Mouse (Mus musculus) neural tube, embryonic 11.5 days (tissue): ENCODE data around the gene Ttc21a. TPM values are rescaled to one million over a fixed set of nuclear protein-coding genes. Genes with fewer than 3 reads are reported as not detected.

Experiments
- ATAC-seq: fragments of 200-750 bp; cut with Nextera tagmentation; 2 replicates; pipeline ENCODE4 v1.8.0; 2017; ENCODE audit warnings: moderate number of reproducible peaks, mild to moderate bottlenecking, moderate TSS enrichment, moderate library complexity; ENCODE audit not compliant: insufficient read depth, low FRiP score, low TSS enrichment
- DNase-seq: peaks from one replicate; pipeline ENCODE4 v3.0.0-alpha.2; 2015; ENCODE audit warnings: low spot score
- H3K27ac ChIP-seq: fragments of 300-500 bp; sonication (generic); 2 replicates; pipeline ENCODE4 v1.5.1; 2014; ENCODE audit warnings: low read depth, mild to moderate bottlenecking, low read length
- H3K27me3 ChIP-seq: fragments of 300-500 bp; sonication (generic); 2 replicates; pipeline ENCODE4 v1.6.1; 2014; ENCODE audit warnings: mild to moderate bottlenecking, low read length, mixed read lengths; ENCODE audit not compliant: control insufficient read depth, insufficient read depth
- H3K36me3 ChIP-seq: fragments of 300-500 bp; sonication (generic); 2 replicates; pipeline ENCODE4 v1.6.1; 2014; ENCODE audit warnings: mild to moderate bottlenecking, low read length, moderate library complexity, mixed read lengths; ENCODE audit not compliant: control insufficient read depth, insufficient read depth
- H3K4me1 ChIP-seq: fragments of 300-500 bp; sonication (generic); 2 replicates; pipeline ENCODE4 v1.6.1; 2014; ENCODE audit warnings: low read length, mixed read lengths; ENCODE audit not compliant: control insufficient read depth, insufficient read depth
- H3K4me2 ChIP-seq: fragments of 300-500 bp; sonication (generic); 2 replicates; pipeline ENCODE4 v1.6.1; 2014; ENCODE audit warnings: low read depth, mild to moderate bottlenecking, moderate library complexity
- H3K4me3 ChIP-seq: fragments of 300-500 bp; sonication (generic); 2 replicates; pipeline ENCODE4 v1.5.1; 2014; ENCODE audit warnings: low read depth, low read length
- H3K9ac ChIP-seq: fragments of 300-500 bp; sonication (generic); 2 replicates; pipeline ENCODE4 v1.6.1; 2014; ENCODE audit warnings: mild to moderate bottlenecking, low read length
- H3K9me3 ChIP-seq: fragments of 300-500 bp; sonication (generic); 2 replicates; pipeline ENCODE4 v1.6.1; 2016; ENCODE audit warnings: low read length; ENCODE audit not compliant: control insufficient read depth
- WGBS: fragments of 180-500 bp; shearing (Covaris S2); extraction: QIAGEN DNeasy Blood & Tissue Kit; methylation state at CpG from one replicate; pipeline ENCODE4 v1.1.7; 2014; 5-methylcytosine and 5-hydroxymethylcytosine counted together
- polyA plus RNA-seq: library from polyadenylated mRNA; unstranded; fragments of >200 nt; fragmentation: Nextera tagmentation; extraction: Ambion mirVana; gene quantifications from 2 replicates; pipeline ENCODE4 v1.2.1, GENCODE M21; 2014

Gene Ttc21a
- polyA plus RNA-seq, 1 experiment from 2014 or later = 0.23 TPM

- Histone ChIP-seq H3K4me3 (no peak overlapping the region), H3K4me2 (no peak overlapping the region), H3K27ac (no peak overlapping the region), H3K9me3 (no peaks in the 10 kb centered on the region), H3K4me1 (peaks cover 2% of the 10 kb centered on the region; the same call in 1 of the 2 replicates), H3K36me3 (no peaks in the 10 kb centered on the region), H3K9ac (no peak overlapping the region), H3K27me3 (no peaks in the 10 kb centered on the region)
- 77% methylated on average over 11 of the region's 11 CpGs for WGBS
- DNase-seq (no peak), ATAC-seq (no peak)
These were observed 75.9 kb downstream of the Ttc21a start for GRCm38 (mm10) chr9:120013251-120013820.

GRCm38 (mm10) chr9:120014828-120015227, 77.4 kb downstream of the Ttc21a start:
- H3K27me3 ChIP-seq = no peaks in the 10 kb centered on the region
- H3K4me2 ChIP-seq = no peak overlapping the region
- H3K9me3 ChIP-seq = no peaks in the 10 kb centered on the region
- ATAC-seq = no peak
- no peaks in the 10 kb centered on the region for H3K36me3 ChIP-seq
- no peak for DNase-seq
- WGBS = 46% methylated on average over 6 of the region's 6 CpGs
- no peak overlapping the region for H3K4me3 ChIP-seq
- no peak overlapping the region for H3K9ac ChIP-seq
- peaks cover 2% of the 10 kb centered on the region; the same call in 1 of the 2 replicates for H3K4me1 ChIP-seq
- no peak overlapping the region for H3K27ac ChIP-seq

- Histone ChIP-seq H3K27ac (no peak overlapping the region), H3K9ac (no peak overlapping the region), H3K4me3 (no peak overlapping the region), H3K9me3 (no peaks in the 10 kb centered on the region), H3K27me3 (no peaks in the 10 kb centered on the region), H3K4me1 (no peaks in the 10 kb centered on the region), H3K36me3 (no peaks in the 10 kb centered on the region), H3K4me2 (no peak overlapping the region)
- ATAC-seq (no peak), DNase-seq (no peak)
- 71% methylated on average over 10 of the region's 10 CpGs for WGBS
These were observed 79.5 kb downstream of the Ttc21a start for GRCm38 (mm10) chr9:120016956-120017355.

Other genes with a start within 250 kb of the Ttc21a start
- 0.38 and 0.62 TPM in 2 replicates for gene Scn10a, start 218.3 kb upstream of the Ttc21a start, polyA plus RNA-seq
- gene Scn11a, start 112.2 kb upstream of the Ttc21a start, polyA plus RNA-seq = 0.11 TPM in 1 of 2 replicates, not detected in the other
- 61.8 and 67.2 TPM in 2 replicates for gene Wdr48, start 42.7 kb upstream of the Ttc21a start, polyA plus RNA-seq
- gene Gorasp1, start within 50 bp of the Ttc21a start, polyA plus RNA-seq = 20.5 and 23.6 TPM in 2 replicates
- 1.3 and 1.6 TPM in 2 replicates for gene Csrnp1, start 47.1 kb downstream of the Ttc21a start, polyA plus RNA-seq
- 0.32 and 0.33 TPM in 2 replicates for gene Xirp1, start 86.0 kb downstream of the Ttc21a start, polyA plus RNA-seq
- gene Cx3cr1, start 132.3 kb downstream of the Ttc21a start, polyA plus RNA-seq = 2.7 and 2.9 TPM in 2 replicates
- not detected in 2 replicates for gene Ccr8, start 154.5 kb downstream of the Ttc21a start, polyA plus RNA-seq
- gene Slc25a38, start 172.8 kb downstream of the Ttc21a start, polyA plus RNA-seq = 35.5 and 35.8 TPM in 2 replicates
- 1,461 and 1,514 TPM in 2 replicates for gene Rpsa, start 190.1 kb downstream of the Ttc21a start, polyA plus RNA-seq
- not detected in 2 replicates for gene Mobp, start 212.1 kb downstream of the Ttc21a start, polyA plus RNA-seq